Mouse (Mus musculus) ovary, adult 2 months (tissue): ENCODE data around the gene Ptpn7. TPM values are rescaled to one million over a fixed set of nuclear protein-coding genes. Genes with fewer than 3 reads are reported as not detected.

Source experiments
- polyA plus RNA-seq: library from polyadenylated mRNA; depleted of rRNA; stranded (reverse); fragments of >200 nt; gene quantifications from 2 replicates; pipeline ENCODE4 v1.2.3, GENCODE M21; 2012; rRNA removed

Gene Ptpn7
- 2.6 and 3.0 TPM in 2 replicates for polyA plus RNA-seq

DNA sequence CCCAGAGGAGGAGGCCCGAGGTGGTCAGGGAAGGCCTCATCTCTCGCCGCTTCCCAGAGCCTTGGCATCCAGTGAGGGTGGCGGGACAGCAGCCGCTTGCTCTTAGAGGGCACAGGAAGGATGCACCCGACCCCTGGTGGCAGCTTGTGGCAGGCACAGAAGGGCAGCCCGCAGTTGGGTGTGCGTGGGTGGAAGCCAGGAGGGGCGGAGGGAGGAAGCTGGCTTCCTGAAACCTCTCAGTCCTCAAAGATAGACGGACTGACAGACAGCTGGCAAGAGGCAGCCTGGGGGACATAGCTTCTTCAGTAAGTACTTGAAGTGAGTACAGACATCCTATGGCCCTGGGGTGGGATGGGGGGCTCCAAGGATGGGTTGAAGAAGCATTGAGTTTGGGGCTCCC lies at the start of gene Ptpn7:
TSS of gene Ptpn7 (plus strand) at position 228 of the 400 bp plus-strand sequence.

DNA sequence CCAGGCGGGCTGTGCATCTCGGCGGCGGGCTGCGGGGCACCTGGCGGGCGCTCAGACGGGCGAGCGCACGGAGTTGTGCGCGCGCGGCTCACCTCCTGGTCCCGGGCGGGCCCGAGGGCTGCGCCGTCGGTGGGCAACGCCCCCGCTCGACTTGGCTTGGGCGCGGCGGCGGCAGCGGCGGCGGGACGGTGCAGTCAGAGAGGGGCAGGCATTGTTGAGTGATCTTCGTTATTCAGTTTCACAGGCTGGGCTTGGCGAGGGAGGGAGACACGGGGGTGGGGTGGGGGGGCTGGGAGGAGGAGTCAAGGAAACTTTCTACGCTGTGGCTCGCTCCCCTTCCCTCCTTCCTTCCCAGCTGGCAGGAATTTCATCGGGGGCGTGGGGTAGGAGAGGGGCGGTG lies 27.4 kb upstream of the Ptpn7 start, which contains the start of gene Lgr6:
TSS of gene Lgr6 (minus strand) at position 153 of the 400 bp plus-strand sequence.

DNA sequence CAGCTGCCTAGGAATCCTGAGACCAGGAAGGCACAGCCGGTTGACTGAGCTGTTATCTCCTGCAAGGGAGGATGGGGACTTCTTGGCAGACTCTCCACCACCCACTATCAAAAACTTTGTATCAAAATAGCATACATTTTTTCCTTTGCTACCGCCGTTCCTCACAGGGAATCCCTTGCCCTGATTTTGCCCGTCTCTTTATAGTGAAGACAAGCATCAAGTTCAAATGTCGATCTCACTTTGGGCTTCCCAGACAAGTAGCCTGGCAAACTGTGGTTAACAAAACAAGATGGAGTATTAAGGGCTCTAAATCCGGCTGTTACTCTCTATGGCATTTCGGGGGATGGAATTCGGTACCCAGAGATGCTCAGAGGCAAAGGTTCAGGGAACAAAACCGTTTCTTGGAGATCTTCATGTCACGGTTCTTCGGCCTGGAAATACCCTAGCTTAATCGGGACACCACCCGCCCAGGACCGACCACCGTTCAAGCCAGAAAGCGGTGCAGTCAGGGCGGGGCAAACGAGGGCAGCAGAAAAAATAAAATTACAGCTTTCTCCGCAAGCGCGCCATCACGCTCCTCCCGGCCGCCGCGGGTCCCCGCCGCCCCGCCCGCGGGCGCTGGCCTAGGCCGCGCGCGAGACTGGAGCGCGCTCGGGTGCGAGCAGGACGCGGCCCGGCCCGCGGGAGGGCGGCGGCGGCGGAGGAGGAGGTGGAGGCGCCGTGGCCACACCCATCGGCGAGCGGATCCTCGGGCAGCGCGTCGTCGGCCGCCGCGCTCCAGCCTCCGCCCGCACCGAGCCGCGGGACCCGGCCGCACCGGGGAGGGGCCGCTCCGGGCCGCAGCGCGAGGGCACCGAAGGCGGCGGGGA lies 13.8 kb downstream of the Ptpn7 start, which contains the start of gene Arl8a:
TSS of gene Arl8a (plus strand) at position 748 of the 869 bp plus-strand sequence.

DNA sequence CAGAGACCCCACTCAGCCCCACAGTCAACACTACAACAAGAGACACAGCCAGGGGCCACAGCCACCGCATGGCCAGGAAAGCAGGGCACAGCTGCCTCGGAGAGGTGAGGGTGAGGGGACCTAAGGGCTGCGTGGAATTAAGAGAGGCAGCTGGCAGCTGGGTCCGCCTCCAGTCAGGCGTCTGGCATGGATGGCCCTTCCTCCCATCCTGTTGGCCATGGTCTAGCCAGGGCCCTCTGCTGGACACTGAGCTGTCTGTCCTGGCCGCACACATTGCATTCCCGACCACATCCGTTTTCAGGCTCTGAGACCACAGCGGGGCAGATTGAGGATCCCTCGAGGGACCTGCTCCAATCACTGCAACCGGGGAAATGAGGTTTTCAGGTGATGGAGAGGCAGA lies 34.9 kb downstream of the Ptpn7 start, which contains the start of gene Gpr37l1:
TSS of gene Gpr37l1 (minus strand) at position 247 of the 400 bp plus-strand sequence.

Other genes starting within 250 kb of the Ptpn7 start
- 20.0 and 28.4 TPM in 2 replicates for gene Ppp1r12b, start 176.8 kb upstream of the Ptpn7 start, polyA plus RNA-seq
- 3.4 and 5.6 TPM in 2 replicates for gene Ube2t, start 170.1 kb upstream of the Ptpn7 start, polyA plus RNA-seq
- 16.8 and 43.1 TPM in 2 replicates for gene Lgr6, start 27.4 kb upstream of the Ptpn7 start, polyA plus RNA-seq
- 61.2 and 73.1 TPM in 2 replicates for gene Arl8a, start 14.1 kb downstream of the Ptpn7 start, polyA plus RNA-seq
- gene Gpr37l1, start 35.0 kb downstream of the Ptpn7 start, polyA plus RNA-seq = 0.51 and 0.75 TPM in 2 replicates
- 30.0 and 44.9 TPM in 2 replicates for gene Elf3, start 125.9 kb downstream of the Ptpn7 start, polyA plus RNA-seq
- gene Rnpep, start 151.4 kb downstream of the Ptpn7 start, polyA plus RNA-seq = 37.2 and 60.2 TPM in 2 replicates
- gene Timm17a, start 181.1 kb downstream of the Ptpn7 start, polyA plus RNA-seq = 38.9 and 47.8 TPM in 2 replicates
- 28.7 and 41.9 TPM in 2 replicates for gene Lmod1, start 192.1 kb downstream of the Ptpn7 start, polyA plus RNA-seq
- gene Shisa4, start 242.5 kb downstream of the Ptpn7 start, polyA plus RNA-seq = 44.5 and 51.2 TPM in 2 replicates